Mouse (Mus musculus) colon, adult 2 months (tissue): ENCODE measurements around the gene Gm14685. TPM values are rescaled to one million over a fixed set of nuclear protein-coding genes. Genes with fewer than 3 reads are reported as not detected.

Experiments used
- polyA plus RNA-seq: library from polyadenylated mRNA; depleted of rRNA; stranded (reverse); fragments of >200 nt; gene quantifications from 2 replicates; pipeline ENCODE4 v1.2.3, GENCODE M21; 2012; rRNA removed

Gm14685 gene
- polyA plus RNA-seq = not detected in 2 replicates

DNA sequence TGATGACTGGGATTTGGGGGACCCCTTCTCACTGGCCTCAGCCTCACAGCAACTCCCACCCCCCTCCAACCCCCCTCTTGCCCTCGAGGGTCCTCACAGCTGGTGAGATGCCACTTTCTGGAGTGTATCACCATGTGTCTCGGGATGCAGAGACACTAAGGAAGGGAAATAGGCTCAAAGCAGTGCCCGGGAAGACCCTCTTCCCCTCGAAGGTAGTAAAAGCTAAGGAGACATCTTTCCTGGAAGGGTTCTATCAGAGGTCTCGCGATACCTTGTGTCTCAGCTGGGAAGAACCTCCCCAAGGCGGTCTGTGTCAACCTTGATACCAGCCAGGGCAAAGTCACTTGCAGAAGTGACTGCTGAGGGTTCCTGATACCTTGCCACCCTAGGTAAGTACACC, at the start of gene Gm14685:
Gene Gm14685 (plus strand): TSS at position 301 of the 400 bp plus-strand sequence.

DNA sequence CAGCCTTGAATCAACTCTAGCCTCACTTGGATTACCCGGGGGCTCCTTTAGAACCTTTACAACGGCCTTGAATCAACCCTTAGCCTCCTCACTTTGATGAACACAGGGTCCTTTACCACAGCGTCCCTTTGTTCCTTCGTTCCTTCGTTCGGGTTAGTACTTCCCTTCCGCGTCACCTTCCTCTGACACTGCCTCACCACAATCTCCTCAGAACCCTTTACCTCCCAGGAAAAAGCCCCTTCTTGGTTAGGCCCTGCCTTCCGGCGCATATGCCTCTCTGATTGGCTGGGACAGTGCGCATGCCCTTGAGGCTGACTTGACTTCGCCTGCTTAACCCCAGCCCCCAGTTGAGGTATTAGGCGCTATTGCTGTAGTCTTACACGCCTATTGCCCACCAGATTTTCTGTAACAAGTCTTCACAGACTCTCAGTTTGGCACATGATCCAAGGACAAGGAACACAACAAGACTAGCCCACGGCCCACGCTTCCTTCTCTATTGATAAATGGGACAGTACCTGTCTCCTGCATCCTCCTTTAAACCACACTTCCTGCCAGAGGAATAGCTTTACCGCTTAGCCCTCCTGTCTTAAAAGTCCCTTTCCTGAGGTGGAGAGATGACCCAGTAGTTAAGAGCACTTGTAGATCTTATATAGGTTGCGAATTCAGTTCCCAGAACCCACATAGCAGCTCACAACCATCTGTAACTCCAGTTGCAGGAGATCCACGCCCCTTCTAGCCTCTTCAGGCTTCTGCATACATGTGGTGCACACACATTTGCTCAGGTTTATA, 34.4 kb upstream of the Gm14685 start, which contains the start of gene Xlr4a:
Gene Xlr4a (minus strand): TSS at position 212 of the 789 bp plus-strand sequence.

DNA sequence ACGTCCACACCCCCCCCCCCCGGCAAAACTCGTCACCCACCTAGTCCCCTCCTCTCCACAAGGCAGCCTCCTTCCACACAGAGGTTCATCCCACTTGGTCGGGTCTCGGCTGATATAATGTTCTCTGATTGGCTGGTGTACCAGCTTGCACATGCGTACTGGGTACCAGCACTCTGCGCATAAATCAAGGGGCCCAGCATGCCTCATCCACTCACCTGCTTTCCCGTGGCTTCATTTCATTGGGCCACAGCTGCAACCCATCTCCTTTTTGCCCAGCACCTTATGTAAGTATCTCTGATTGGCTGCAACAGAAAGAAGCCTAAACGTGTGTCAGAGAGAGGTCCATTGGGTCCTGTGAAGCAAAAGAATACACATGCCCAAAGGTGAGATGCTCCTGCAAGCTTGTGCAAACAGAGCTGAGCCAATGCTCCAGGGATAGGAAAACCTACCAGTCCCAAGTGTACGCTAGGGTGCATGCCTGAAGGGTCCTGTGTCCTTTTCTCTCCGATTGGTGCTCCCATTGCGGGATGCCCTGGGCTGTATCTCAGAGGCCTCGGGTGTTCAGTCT, 19.8 kb upstream of the Gm14685 start, which contains the start of gene Xlr3a:
Gene Xlr3a (minus strand): TSS at position 155 of the 568 bp plus-strand sequence.

DNA sequence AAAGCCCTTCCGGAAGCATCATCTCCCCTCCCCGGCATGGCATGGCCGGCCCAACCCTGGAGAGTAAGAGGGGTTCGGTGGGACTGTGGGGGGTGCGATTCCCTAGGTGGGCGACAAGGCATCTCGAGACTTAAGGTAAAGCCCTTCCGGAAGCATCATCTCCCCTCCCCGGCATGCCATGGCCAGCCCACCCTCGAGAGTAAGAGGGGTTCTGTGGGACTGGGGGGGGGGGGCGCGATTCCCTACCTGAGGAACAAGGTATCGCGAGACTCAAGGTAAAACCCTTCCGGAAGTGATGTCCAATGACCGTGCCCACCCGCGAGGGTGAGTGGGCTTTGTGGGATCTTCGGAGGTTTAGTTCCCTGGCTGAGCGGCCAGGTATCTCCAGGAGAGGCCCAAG, 31.6 kb downstream of the Gm14685 start, which contains the start of gene Xlr5b:
Gene Xlr5b (plus strand): TSS at position 301 of the 400 bp plus-strand sequence.

DNA sequence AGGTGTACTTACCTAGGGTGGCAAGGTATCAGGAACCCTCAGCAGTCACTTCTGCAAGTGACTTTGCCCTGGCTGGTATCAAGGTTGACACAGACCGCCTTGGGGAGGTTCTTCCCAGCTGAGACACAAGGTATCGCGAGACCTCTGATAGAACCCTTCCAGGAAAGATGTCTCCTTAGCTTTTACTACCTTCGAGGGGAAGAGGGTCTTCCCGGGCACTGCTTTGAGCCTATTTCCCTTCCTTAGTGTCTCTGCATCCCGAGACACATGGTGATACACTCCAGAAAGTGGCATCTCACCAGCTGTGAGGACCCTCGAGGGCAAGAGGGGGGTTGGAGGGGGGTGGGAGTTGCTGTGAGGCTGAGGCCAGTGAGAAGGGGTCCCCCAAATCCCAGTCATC, 32.5 kb downstream of the Gm14685 start, which contains the start of gene DXBay18:
Gene DXBay18 (minus strand): TSS at position 101 of the 400 bp plus-strand sequence.

DNA sequence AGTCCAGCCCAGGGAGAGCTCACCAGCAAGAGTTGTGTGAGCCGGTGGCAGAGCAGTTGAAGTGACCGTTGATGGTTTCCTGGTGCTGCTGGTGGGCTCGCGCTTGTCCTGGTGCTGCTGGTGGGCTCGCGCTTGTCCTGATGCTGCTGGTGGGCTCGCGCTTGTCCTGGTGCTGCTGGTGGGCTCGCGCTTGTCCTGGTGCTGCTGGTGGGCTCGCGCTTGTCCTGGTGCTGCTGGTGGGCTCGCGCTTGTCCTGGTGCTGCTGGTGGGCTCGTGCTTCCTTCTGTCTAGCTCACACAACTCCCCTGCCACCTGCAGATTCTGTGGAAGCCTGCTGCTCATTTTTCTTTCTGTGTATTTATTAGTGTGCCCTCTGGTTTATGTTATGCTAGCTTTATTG, 60.0 kb downstream of the Gm14685 start, which contains the start of gene Spin2d:
Gene Spin2d (minus strand): TSS at position 101 of the 400 bp plus-strand sequence.

Other genes with a start within 250 kb of the Gm14685 start
- gene Cetn2, start 198.6 kb upstream of the Gm14685 start, polyA plus RNA-seq = 1.1 and 1.2 TPM in 2 replicates
- gene Nsdhl, start 198.5 kb upstream of the Gm14685 start, polyA plus RNA-seq = 11.7 and 12.9 TPM in 2 replicates
- 0.41 and 0.63 TPM in 2 replicates for gene Zfp185, start 129.7 kb upstream of the Gm14685 start, polyA plus RNA-seq
- gene Pnma5, start 79.9 kb upstream of the Gm14685 start, polyA plus RNA-seq = not detected in 2 replicates
- gene Pnma3, start 52.3 kb upstream of the Gm14685 start, polyA plus RNA-seq = 0.05 and 0.08 TPM in 2 replicates
- gene Xlr4a, start 34.6 kb upstream of the Gm14685 start, polyA plus RNA-seq = 0.13 TPM in 1 of 2 replicates, not detected in the other
- 0.35 TPM in 1 of 2 replicates, not detected in the other for gene Xlr3a, start 20.0 kb upstream of the Gm14685 start, polyA plus RNA-seq
- gene Xlr5b, start 31.7 kb downstream of the Gm14685 start, polyA plus RNA-seq = not detected in 2 replicates
- gene DXBay18, start 32.4 kb downstream of the Gm14685 start, polyA plus RNA-seq = 0.06 TPM in 1 of 2 replicates, not detected in the other
- gene Spin2d, start 59.9 kb downstream of the Gm14685 start, polyA plus RNA-seq = not detected in 2 replicates
- 0.26 and 0.36 TPM in 2 replicates for gene Xlr3b, start 75.2 kb downstream of the Gm14685 start, polyA plus RNA-seq
- 0.15 TPM in 1 of 2 replicates, not detected in the other for gene Xlr4b, start 97.3 kb downstream of the Gm14685 start, polyA plus RNA-seq
- 24.4 and 26.4 TPM in 2 replicates for gene F8a, start 111.2 kb downstream of the Gm14685 start, polyA plus RNA-seq
- gene Xlr4c, start 126.1 kb downstream of the Gm14685 start, polyA plus RNA-seq = not detected in 2 replicates
- not detected in 2 replicates for gene Xlr3c, start 148.3 kb downstream of the Gm14685 start, polyA plus RNA-seq
- gene Xlr5a, start 175.9 kb downstream of the Gm14685 start, polyA plus RNA-seq = not detected in 2 replicates
- gene Xlr5c, start 175.9 kb downstream of the Gm14685 start, polyA plus RNA-seq = not detected in 2 replicates
- not detected in 2 replicates for gene Gm45015, start 219.8 kb downstream of the Gm14685 start, polyA plus RNA-seq
- gene Zfp275, start 225.6 kb downstream of the Gm14685 start, polyA plus RNA-seq = 5.3 and 6.1 TPM in 2 replicates